ENCODE assay signal across 8 mouse cellular contexts in genomic region chrX:159256040-159256852, GRCm38 (mm10). TPM values are rescaled to one million over a fixed set of nuclear protein-coding genes. Genes with fewer than 3 reads are reported as not detected.
DNase-seq lines count a peak whose midpoint lies in the region; ATAC-seq lines count a peak whose summit lies in the region.

No protein-coding gene starts in this region.

- H3K27ac ChIP-seq in brown adipose tissue, adult 24 weeks (replicated peaks; ENCODE audit: low read depth, low read length), result peak overlapping the region; percentile 80
- peak overlapping the region; percentile 72 for H3K27ac ChIP-seq in intestine, embryonic 16.5 days (ENCODE audit: low read length)
- peak overlapping the region; percentile 75 for H3K27ac ChIP-seq in liver, embryonic 11.5 days (ENCODE audit: low read depth, low read length)

- peak overlapping the region; percentile 92 for H3K4me3 ChIP-seq in brown adipose tissue, adult 24 weeks (ENCODE audit: insufficient read depth, low read depth, low read length)
- peak overlapping the region; percentile 67 for H3K4me3 ChIP-seq in intestine, embryonic 16.5 days (ENCODE audit: low read length)
- peak overlapping the region; percentile 76 for H3K4me3 ChIP-seq in liver, embryonic 11.5 days (ENCODE audit: low read depth, low read length)

- peak overlapping the region; percentile 76 for H3K9ac ChIP-seq in intestine, embryonic 16.5 days (ENCODE audit: low read depth, low read length)
- peak overlapping the region; percentile 74 for H3K9ac ChIP-seq in liver, embryonic 11.5 days (ENCODE audit: low read depth, low read length)

- peak overlapping the region; percentile 53 for H3K4me2 ChIP-seq in intestine, embryonic 16.5 days (ENCODE audit: low read depth, low read length)
- peak overlapping the region; percentile 72 for H3K4me2 ChIP-seq in liver, embryonic 11.5 days

- H3K27me3 ChIP-seq in intestine, embryonic 16.5 days (replicated peaks; ENCODE audit: control insufficient read depth, insufficient read depth, low read length), result no peaks in the 10 kb centered on the region
- peaks cover 10% of the 10 kb centered on the region for H3K27me3 ChIP-seq in liver, embryonic 11.5 days (replicated peaks; ENCODE audit: control insufficient read depth, insufficient read depth, low read length)

- no peaks in the 10 kb centered on the region for H3K9me3 ChIP-seq in intestine, embryonic 16.5 days (ENCODE audit: control insufficient read depth, low read length)
- H3K9me3 ChIP-seq in liver, embryonic 11.5 days (ENCODE audit: control insufficient read depth, low read length), result no peaks in the 10 kb centered on the region

- H3K4me1 ChIP-seq in brown adipose tissue, adult 24 weeks (ENCODE audit: control insufficient read depth, insufficient read depth, insufficient read length, low read length), result no peaks in the 10 kb centered on the region
- no peaks in the 10 kb centered on the region for H3K4me1 ChIP-seq in intestine, embryonic 16.5 days (ENCODE audit: control insufficient read depth, insufficient read depth, low read length)
- no peaks in the 10 kb centered on the region for H3K4me1 ChIP-seq in liver, embryonic 11.5 days (replicated peaks; ENCODE audit: control insufficient read depth, insufficient read depth, low read length)

- H3K36me3 ChIP-seq in intestine, embryonic 16.5 days (ENCODE audit: control insufficient read depth, insufficient read depth, low read length), result no peaks in the 10 kb centered on the region
- no peaks in the 10 kb centered on the region for H3K36me3 ChIP-seq in liver, embryonic 11.5 days (ENCODE audit: control insufficient read depth, insufficient read depth, low read length)

- WGBS in intestine, embryonic 16.5 days, result 16% methylated on average over 38 of the region's 57 CpGs
- WGBS in liver, embryonic 11.5 days, result 14% methylated on average over 35 of the region's 57 CpGs

- no peak for ATAC-seq in intestine, embryonic 16.5 days
- ATAC-seq in liver, embryonic 11.5 days (replicated peaks; ENCODE audit: low FRiP score), result no peak
- ATAC-seq in megakaryocyte-erythroid progenitor cell, adult 5-6 weeks (replicated peaks; ENCODE audit: low FRiP score, low TSS enrichment, poor library complexity, severe bottlenecking), result no peak

- peak; percentile 11 to 39 for DNase-seq in thymus, adult 18-20 months
- no peak for DNase-seq in thymus, postnatal 36 days
- DNase-seq in frontal cortex, postnatal 10 days (ENCODE audit: low spot score in 2 of 2), result peak; percentile 5 to 30
- DNase-seq in liver, embryonic 11.5 days (ENCODE audit: low spot score), result peak; percentile 48
- DNase-seq in retina, postnatal 1 day, result peak; percentile 21

RNA-seq across cellular contexts. Expression of gene Rps6ka3, which starts 46.1 kb away (rescaled TPM):
- polyA plus RNA-seq in brown adipose tissue, adult 24 weeks (2012; ENCODE audit: insufficient read depth, insufficient read length, missing spikeins), result 37.3 and 39.4 TPM in 2 replicates
- 3.3 and 3.9 TPM in 2 replicates for polyA plus RNA-seq in intestine, embryonic 16.5 days (2015; fragmentation: Nextera tagmentation; extraction: Ambion mirVana)
- polyA plus RNA-seq in liver, embryonic 11.5 days (2014; fragmentation: Nextera tagmentation; extraction: Ambion mirVana), result 5.1 and 5.8 TPM in 2 replicates
- 25.3 and 29.6 TPM in 2 replicates for total RNA-seq in megakaryocyte-erythroid progenitor cell, adult 5-6 weeks (2014; fragmentation: Nextera tagmentation)
- 21.0 and 33.1 TPM in 2 replicates for total RNA-seq in megakaryocyte-erythroid progenitor cell, adult 5-6 weeks (2017)

Comparison
In these comparisons a context has a peak if more than half of its experiments do, and no peak if none do; other contexts are left out.
1. DNase-seq: peak in thymus, adult 18-20 months (2 of 2), frontal cortex, postnatal 10 days (2 of 2), liver, embryonic 11.5 days (single experiment) and retina, postnatal 1 day (single experiment); none in thymus, postnatal 36 days (0 of 2).
2. Peak in every context shown above with its lines, with median percentiles within 50 percentile points of each other: H3K27ac ChIP-seq and H3K4me3 ChIP-seq.